Mouse (Mus musculus) ovary, adult 18-20 months (tissue): ENCODE measurements around the gene Sf3a2.

Experiments
- DNase-seq: peaks from one replicate; pipeline ENCODE4 v3.0.0; 2022; ENCODE audit warnings: low spot score, mixed read lengths

Gene Sf3a2

GRCm38 (mm10) chr10:80775731-80776130 is 22.3 kb upstream of the Sf3a2 start:
- no peak for DNase-seq

DNA sequence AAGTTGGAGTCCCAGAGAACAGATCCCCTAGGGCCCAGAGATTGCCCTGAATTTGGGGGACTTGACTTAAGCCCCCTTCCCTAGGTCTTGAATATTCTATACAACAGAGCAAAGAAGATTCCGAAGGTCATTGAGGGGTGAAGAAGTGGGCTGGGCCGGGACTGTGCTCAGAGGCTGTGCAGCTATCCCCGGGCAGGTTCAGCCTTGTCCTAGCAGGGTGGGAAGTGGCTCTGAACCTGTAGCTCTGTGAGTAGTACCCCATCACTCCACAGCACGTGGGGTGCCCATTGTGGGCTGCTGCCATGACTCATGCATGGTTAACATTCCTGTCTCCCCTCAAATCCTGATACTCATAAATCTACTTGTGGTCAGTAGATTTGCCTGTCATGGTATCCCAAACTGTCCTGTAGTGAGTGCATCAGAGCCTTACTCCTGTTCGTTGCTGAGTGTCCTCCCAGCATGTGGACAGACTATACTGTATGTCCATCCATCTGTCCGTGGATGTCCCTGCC is 21.6 kb upstream of the Sf3a2 start:
- DNase-seq = no peak

DNA sequence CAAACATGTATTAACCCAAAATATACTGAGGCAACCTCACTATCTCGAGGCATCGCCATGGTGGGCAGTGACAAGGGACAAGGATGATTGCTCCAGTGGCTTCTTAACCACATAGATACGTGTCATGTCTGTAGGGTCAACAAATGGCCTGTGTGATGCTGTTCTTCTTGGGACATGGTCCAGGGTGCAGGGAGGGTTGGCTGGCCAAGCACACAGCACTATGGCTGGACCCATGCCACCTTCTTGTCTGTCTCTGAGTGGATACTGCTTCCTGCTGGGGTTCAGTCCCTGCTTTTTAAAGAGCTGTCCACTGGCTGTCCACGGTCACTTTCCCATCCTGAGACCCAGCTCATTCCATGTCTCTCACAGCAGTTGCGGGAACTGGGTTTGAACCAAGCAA is 20.9 kb upstream of the Sf3a2 start:
- no peak for DNase-seq

- DNase-seq = peak; percentile 39
Measured at GRCm38 (mm10) chr10:80779565-80779964, 18.4 kb upstream of the Sf3a2 start.

- DNase-seq = no peak
Measured at GRCm38 (mm10) chr10:80784302-80784701, 13.7 kb upstream of the Sf3a2 start.

GRCm38 (mm10) chr10:80784871-80785270 is 13.1 kb upstream of the Sf3a2 start:
- DNase-seq = no peak

DNA sequence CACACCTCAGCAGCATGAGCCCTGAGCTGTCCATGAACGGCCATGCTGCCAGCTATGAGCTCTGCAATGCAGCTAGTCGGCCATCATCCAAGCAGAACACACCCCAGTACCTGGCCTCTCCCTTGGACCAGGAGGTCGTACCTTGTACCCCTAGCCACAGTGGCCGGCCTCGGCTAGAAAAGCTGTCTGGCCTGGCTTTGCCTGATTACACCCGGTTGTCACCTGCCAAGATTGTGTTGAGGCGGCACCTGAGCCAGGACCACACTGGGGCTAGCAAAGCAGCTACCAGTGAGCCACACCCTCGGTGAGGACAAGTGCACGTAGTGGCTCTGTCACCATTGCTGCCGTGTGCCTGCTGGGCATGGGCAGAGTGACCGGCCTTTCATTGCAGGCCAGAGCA is 12.0 kb upstream of the Sf3a2 start:
- no peak for DNase-seq

- DNase-seq = no peak
Measured at GRCm38 (mm10) chr10:80787517-80787916, 10.5 kb upstream of the Sf3a2 start.

DNA sequence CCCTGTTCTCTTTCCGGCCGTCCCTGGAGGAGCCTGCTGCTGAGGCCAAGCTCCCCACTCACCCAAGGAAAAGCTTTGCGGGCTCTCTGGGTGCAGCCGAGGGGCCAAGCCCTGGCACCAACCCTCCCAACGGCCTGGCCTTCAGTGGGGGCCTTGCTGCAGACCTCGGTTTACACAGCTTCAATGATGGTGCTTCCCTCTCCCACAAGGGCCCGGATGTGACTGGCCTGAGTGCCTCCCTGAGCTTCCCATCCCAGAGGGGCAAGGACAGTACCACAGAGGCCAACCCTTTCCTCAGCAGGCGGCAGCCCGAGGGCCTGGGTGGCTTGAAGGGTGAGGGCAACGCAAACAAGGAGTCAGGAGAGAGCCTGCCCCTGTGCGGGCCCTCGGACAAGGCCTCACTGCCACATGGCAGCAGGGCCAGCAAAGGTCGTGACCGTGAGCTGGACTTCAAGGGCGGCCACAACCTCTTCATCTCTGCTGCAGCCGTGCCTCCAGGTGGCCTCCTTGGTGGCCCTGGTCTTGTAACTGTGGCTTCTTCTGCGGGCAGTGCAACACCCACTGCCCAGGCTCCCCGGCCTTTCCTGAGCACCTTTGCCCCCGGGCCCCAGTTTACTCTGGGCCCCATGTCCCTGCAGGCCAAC is 7.1 kb upstream of the Sf3a2 start:
- DNase-seq = no peak

DNA sequence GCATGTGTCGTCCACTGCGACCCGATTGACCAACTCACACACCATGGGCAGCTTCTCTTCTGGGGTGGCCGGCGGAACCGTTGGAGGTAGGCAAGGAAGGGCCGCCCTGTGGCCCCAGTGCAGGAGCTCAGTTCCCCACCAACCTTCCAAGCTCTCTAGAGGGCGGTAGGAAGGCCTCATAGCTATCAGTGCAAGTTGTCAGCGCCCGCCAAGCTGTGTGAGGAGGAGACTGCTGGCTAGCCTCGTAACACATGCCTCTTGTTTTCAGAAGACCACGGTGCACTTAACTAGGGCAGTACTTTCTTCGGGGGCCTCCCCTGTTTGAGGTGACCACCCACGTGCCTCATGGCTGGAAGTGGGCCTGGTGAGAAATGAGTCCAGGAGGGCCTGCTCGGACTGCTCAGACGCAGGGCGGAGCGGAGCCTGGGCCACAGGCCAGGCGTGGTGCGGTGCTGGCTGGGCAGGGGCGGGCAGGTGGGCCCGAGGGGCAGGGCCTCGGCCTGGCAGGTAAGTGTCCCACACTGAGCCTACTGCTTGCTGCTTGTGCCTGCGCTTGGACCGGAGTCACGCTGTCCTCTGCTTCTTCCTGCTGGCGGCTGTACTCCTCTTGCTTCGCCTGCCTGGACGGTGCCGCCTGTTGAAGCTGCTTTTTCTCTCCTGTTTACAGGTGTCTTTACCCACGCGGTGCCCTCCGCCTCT is 6.4 kb upstream of the Sf3a2 start:
- DNase-seq = no peak

- peak; percentile 60 for DNase-seq
Measured at GRCm38 (mm10) chr10:80792175-80793032, 5.6 kb upstream of the Sf3a2 start.

GRCm38 (mm10) chr10:80793033-80793784 is 4.8 kb upstream of the Sf3a2 start:
- no peak for DNase-seq

- no peak for DNase-seq
Measured at GRCm38 (mm10) chr10:80793803-80794202, 4.2 kb upstream of the Sf3a2 start.

GRCm38 (mm10) chr10:80794750-80795149 is 3.2 kb upstream of the Sf3a2 start:
- no peak for DNase-seq

GRCm38 (mm10) chr10:80796307-80796848 is 1.6 kb upstream of the Sf3a2 start:
- DNase-seq = no peak

DNA sequence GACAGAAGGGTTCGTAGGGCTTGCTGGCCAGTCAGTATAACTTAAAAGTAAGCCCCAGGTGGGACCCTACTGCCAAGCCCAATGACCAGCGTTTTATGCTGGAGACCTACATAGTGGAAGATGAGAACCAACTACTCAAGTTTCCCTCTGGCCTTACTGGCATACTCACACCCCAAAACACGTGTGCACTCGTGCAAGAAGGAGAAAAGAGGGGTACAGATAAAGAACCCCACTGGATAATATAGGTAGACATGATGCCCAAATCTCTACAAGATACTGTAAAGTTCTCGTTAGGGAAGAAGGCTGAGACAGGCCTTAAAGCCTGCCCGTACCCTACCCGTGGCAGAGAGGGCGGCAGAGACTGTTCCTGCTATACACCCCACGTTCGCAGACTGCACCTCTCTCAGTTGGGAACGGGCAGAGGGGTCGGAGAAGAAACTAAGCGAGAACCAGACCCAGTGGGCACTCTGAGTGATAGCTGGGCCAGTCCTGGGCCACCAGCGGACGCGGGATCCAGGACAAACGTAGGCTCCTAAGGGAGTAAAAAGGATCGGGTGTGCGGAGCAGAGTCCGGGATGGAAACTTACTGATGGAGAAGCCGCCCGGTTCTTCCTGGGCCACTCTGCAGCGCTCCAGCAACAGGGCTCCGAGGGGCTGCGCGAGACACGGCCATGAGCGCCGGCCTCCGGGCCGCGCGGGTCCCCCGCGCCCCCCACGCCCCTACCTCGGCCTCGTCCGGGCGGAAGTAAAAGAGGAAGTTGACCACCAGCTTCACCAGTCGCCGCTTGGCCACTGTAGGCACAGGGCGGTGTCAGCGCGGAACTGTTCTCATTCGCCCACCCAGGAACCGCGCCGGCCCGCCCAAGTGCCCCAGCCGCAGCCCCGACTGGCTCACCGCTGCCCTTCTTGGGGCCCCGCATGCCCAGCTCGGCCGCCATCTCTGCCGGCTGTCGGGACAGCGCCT is 530 bp upstream of the Sf3a2 start:
- no peak for DNase-seq

GRCm38 (mm10) chr10:80799070-80799566 is 1.1 kb downstream of the Sf3a2 start:
- no peak for DNase-seq

- DNase-seq = no peak
Measured at GRCm38 (mm10) chr10:80802204-80802912, 4.4 kb downstream of the Sf3a2 start.

DNA sequence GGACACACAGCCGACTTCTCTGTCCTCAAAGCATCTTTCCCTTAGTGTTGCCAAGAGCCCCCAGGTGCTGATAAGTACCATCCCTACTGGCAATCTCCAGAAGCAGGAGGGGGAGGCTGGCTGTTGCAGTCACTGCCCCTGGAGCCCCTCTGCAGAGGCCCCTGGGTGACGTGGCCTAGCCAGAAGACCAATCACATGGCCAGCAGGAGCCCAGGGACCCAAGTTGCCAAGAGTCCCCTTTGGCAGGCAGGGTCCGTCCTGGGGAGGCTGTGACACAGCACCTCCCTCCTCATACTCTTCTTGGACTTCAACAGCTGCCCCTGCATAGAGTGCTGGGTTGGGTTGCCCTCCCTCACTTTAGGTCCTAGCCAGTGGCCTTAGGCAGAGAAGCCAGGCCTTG is 5.0 kb downstream of the Sf3a2 start:
- no peak for DNase-seq

DNA sequence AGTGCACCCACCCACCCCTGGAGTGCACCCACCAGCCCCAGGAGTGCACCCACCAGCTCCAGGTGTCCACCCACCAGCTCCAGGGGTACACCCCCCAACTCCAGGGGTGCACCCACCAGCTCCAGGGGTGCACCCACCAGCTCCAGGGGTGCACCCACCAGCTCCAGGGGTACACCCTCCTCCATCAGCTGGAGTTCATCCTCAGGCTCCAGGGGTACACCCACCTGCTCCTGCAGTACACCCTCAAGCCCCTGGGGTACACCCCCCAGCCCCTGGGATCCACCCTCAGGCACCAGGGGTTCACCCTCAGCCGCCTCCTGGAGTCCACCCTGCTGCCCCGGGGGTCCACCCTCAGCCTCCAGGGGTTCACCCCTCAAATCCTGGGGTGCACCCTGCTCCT is 6.3 kb downstream of the Sf3a2 start:
- DNase-seq = no peak
